Mouse (Mus musculus) Patski (cell line): ENCODE results near the gene Rtl1. TPM values are rescaled to one million over a fixed set of nuclear protein-coding genes. Genes with fewer than 3 reads are reported as not detected.

Source experiments
- ATAC-seq: fragments of 100-300 bp; one replicate; pipeline ENCODE4 v1.8.0; 2021
- CTCF ChIA-PET: fragments of 350-600 bp; sonication (Branson Sonifier 250); formaldehyde crosslinking; loops from one replicate; lab custom pipeline; 2022; ENCODE audit warnings: inconsistent platforms; lab: Charles Lee
- POLR2A ChIA-PET: fragments of 350-600 bp; sonication (Branson Sonifier 250); formaldehyde crosslinking; loops from one replicate; lab custom pipeline; 2022; ENCODE audit warnings: antibody characterized with exemption, inconsistent platforms; lab: Charles Lee
- DNase-seq: peaks from one replicate; pipeline ENCODE4 v3.0.0-alpha.2; 2011; ENCODE audit warnings: low read depth, low spot score
- H3K27me3 ChIP-seq: fragments of 371-371 bp; one replicate; pipeline ENCODE4 v1.5.1; 2021
- CTCF ChIP-seq: fragments of 100-300 bp; IDR thresholded peaks from one replicate; pipeline ENCODE4 v1.5.1; 2021
- in situ Hi-C: fragments of 300-500 bp; cut with MboI; formaldehyde crosslinking; loops from 3 replicates; pipeline ENCODE4 v1.11.1; 2018; ENCODE audit warnings: low pct_unique_long_range_greater_than_20kb, mixed read lengths
- polyA plus RNA-seq: library from polyadenylated mRNA; unstranded; gene quantifications from one replicate; pipeline ENCODE4 v1.2.3, GENCODE M21; 2021

Rtl1 gene
- polyA plus RNA-seq, 1 experiment from 2014 or later: not detected

GRCm38 (mm10) chr12:109608576-109609440 lies 8.7 kb upstream of the Rtl1 start:
- ATAC-seq: no peak
- POLR2A ChIA-PET: no interaction called here

GRCm38 (mm10) chr12:109607953-109608352 lies 7.8 kb upstream of the Rtl1 start:
- POLR2A ChIA-PET: no interaction called here
- no peak for TF ChIP-seq CTCF
- CTCF ChIA-PET: no interaction called here
- DNase-seq (no peak), ATAC-seq (no peak)
- H3K27me3 ChIP-seq: peaks cover 53% of the 10 kb centered on the region
- in situ Hi-C loops: no loop called here

More at GRCm38 (mm10) chr12:109608576-109609440, 8.7 kb upstream of the Rtl1 start:
- CTCF ChIA-PET: interaction anchor here (0.7 kb wide), 1 partner anchor 212 kb away, joined by 3 read pairs; no protein-coding TSS in a partner anchor
- DNase-seq: no peak
- TF ChIP-seq CTCF: no peak
- in situ Hi-C loops: no loop called here
- peaks cover 48% of the 10 kb centered on the region for H3K27me3 ChIP-seq

GRCm38 (mm10) chr12:109607191-109607590 lies 7.1 kb upstream of the Rtl1 start:
- DNase-seq: no peak
- CTCF ChIA-PET: no interaction called here

GRCm38 (mm10) chr12:109604982-109605721 lies 5.0 kb upstream of the Rtl1 start:
- no peak for TF ChIP-seq CTCF
- ChIA-PET CTCF (interaction anchor here (1.1 kb wide), 1 partner anchor 11 kb away, joined by 3 read pairs; no protein-coding TSS in a partner anchor), POLR2A (no interaction called here)
- DNase-seq (no peak), ATAC-seq (no peak)
- H3K27me3 ChIP-seq: peaks cover 50% of the 10 kb centered on the region
- in situ Hi-C loops: no loop called here

More at GRCm38 (mm10) chr12:109607191-109607590, 7.1 kb upstream of the Rtl1 start:
- peaks cover 56% of the 10 kb centered on the region for H3K27me3 ChIP-seq
- ATAC-seq: no peak
- no peak for TF ChIP-seq CTCF
- POLR2A ChIA-PET: no interaction called here
- in situ Hi-C loops: no loop called here

- no peak for TF ChIP-seq CTCF
- DNase-seq (no peak), ATAC-seq (no peak)
- POLR2A ChIA-PET: no interaction called here
- in situ Hi-C loops: no loop called here
- peaks cover 32% of the 10 kb centered on the region for H3K27me3 ChIP-seq
- CTCF ChIA-PET: no interaction called here
Measured at GRCm38 (mm10) chr12:109598551-109599250, 1.4 kb downstream of the Rtl1 start.

GRCm38 (mm10) chr12:109596726-109597125 lies 3.4 kb downstream of the Rtl1 start:
- ChIA-PET CTCF (no interaction called here), POLR2A (interaction anchor here (0.7 kb wide), 1 partner anchor 679 kb away, joined by 9 read pairs; no protein-coding TSS in a partner anchor)
- DNase-seq (no peak), ATAC-seq (no peak)
- in situ Hi-C loops: no loop called here
- TF ChIP-seq CTCF: no peak
- H3K27me3 ChIP-seq: peaks cover 27% of the 10 kb centered on the region

GRCm38 (mm10) chr12:109596232-109596631 lies 3.9 kb downstream of the Rtl1 start:
- CTCF ChIA-PET: interaction anchor here (1.0 kb wide), 1 partner anchor 18 kb away, joined by 3 read pairs; no protein-coding TSS in a partner anchor
- POLR2A ChIA-PET: interaction anchor here (0.7 kb wide), 2 partner anchors 713 to 968 kb away, joined by 6 to 10 read pairs; no protein-coding TSS in a partner anchor
- in situ Hi-C loops: no loop called here
- no peak for ATAC-seq
- no peak for TF ChIP-seq CTCF
- peaks cover 24% of the 10 kb centered on the region for H3K27me3 ChIP-seq
- no peak for DNase-seq

GRCm38 (mm10) chr12:109595753-109596152 lies 4.4 kb downstream of the Rtl1 start:
- in situ Hi-C loops: no loop called here
- TF ChIP-seq CTCF: no peak
- ATAC-seq (no peak), DNase-seq (no peak)
- ChIA-PET CTCF (interaction anchor here (1.0 kb wide), 1 partner anchor 18 kb away, joined by 3 read pairs; no protein-coding TSS in a partner anchor), POLR2A (interaction anchor here (0.7 kb wide), 2 partner anchors 712 to 968 kb away, joined by 6 to 10 read pairs; no protein-coding TSS in a partner anchor)
- H3K27me3 ChIP-seq: peaks cover 24% of the 10 kb centered on the region

GRCm38 (mm10) chr12:109594961-109595360 lies 5.2 kb downstream of the Rtl1 start:
- ChIA-PET CTCF (interaction anchor here (1.3 kb wide), 1 partner anchor 10 kb away, joined by 3 read pairs; no protein-coding TSS in a partner anchor), POLR2A (no interaction called here)
- DNase-seq (no peak), ATAC-seq (no peak)
- in situ Hi-C loops: no loop called here
- no peak for TF ChIP-seq CTCF
- peaks cover 24% of the 10 kb centered on the region for H3K27me3 ChIP-seq

GRCm38 (mm10) chr12:109582185-109582584 lies 17.9 kb downstream of the Rtl1 start:
- in situ Hi-C loops: no loop called here
- ChIA-PET CTCF (no interaction called here), POLR2A (no interaction called here)
- no peak for ATAC-seq
- no peak for DNase-seq
- H3K27me3 ChIP-seq: peaks cover 3% of the 10 kb centered on the region
- no peak for TF ChIP-seq CTCF
